Mouse (Mus musculus) MEL (cell line): ENCODE measurements at regions not wholly inside any gene's neighbourhood (a gene's known extent, or its start where the extent isn't known, plus 50 kb on each side); places are given as distances from the start of the nearest gene placed in this dataset.

Source experiments
- BHLHE40 ChIP-seq: IDR thresholded peaks from 2 replicates; pipeline ENCODE4 v1.6.1; 2012; ENCODE audit warnings: low read depth, mild to moderate bottlenecking, inconsistent platforms, low read length, improper control_type of control experiment, borderline replicate concordance
- CTCF ChIP-seq, 3 experiments: IDR thresholded peaks in 2 of 3; conservative IDR thresholded peaks in 1 of 3; 2 replicates each; pipeline ENCODE4 v1.5.1; 2011 to 2012; ENCODE audit warnings: low read length in 3 of 3, low read depth in 2 of 3, mild to moderate bottlenecking in 2 of 3, improper control_type of control experiment in 1 of 3, inconsistent platforms in 1 of 3, mixed read lengths in 1 of 3, moderate library complexity in 1 of 3; ENCODE audit not compliant: control insufficient read depth in 1 of 3, insufficient read depth in 1 of 3, poor library complexity in 1 of 3, severe bottlenecking in 1 of 3
- EP300 ChIP-seq, 2 experiments: IDR thresholded peaks; 2 replicates each; pipeline ENCODE4 v1.6.1; 2011; ENCODE audit warnings: improper control_type of control experiment in 2 of 2, low read length in 2 of 2, low read depth in 1 of 2, mild to moderate bottlenecking in 1 of 2
- SIN3A ChIP-seq: IDR thresholded peaks from 2 replicates; pipeline ENCODE4 v1.6.1; 2012; ENCODE audit warnings: low read length, improper control_type of control experiment, inconsistent platforms

DNA sequence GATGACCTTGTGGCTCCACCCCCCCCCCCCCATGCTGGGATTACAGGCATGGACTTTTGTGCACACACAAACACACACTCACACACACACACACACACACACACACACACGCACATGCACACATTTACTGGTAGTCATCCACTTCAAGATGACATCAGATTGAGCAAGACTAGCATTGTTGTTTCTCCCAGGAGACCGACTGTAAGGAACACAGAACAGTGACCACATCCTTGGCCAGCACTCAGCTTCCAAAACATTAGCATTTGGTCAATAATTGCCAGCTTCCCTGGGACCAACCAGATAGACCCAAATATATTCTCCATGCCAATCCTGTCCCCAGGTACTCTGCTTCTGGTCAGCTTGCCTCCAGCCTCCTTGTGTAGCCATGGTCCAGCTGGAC lies 98.2 kb upstream of the Fut8 start:
- TF ChIP-seq SIN3A (no peak), CTCF (IDR thresholded peaks at IDR 0.05 in 2 of 3, conservative IDR thresholded peaks at IDR 0.05 in 1 of 3; ENCODE audit: control insufficient read depth in 1 of 3, insufficient read depth in 1 of 3, low read depth in 2 of 3, low read length in 3 of 3, poor library complexity in 1 of 3, severe bottlenecking in 1 of 3) (no peak), BHLHE40 (no peak), EP300 (IDR thresholded peaks at IDR 0.05; ENCODE audit: low read depth in 1 of 2, low read length in 2 of 2) (no peak)
